Mouse (Mus musculus) myocyte (in vitro differentiated cells): Measurements from ENCODE around the gene Stmnd1. TPM values are rescaled to one million over a fixed set of nuclear protein-coding genes. Genes with fewer than 3 reads are reported as not detected.

Experiments
- H3K27me3 ChIP-seq: one replicate; pipeline ENCODE4 v1.6.1; 2011; ENCODE audit not compliant: control insufficient read depth, insufficient read depth, insufficient read length
- H3K36me3 ChIP-seq: one replicate; pipeline ENCODE4 v1.6.1; 2011; ENCODE audit not compliant: control insufficient read depth, insufficient read depth
- H3K4me2 ChIP-seq: one replicate; pipeline ENCODE4 v1.6.1; 2011; ENCODE audit warnings: low read depth, control low read depth
- H3K4me3 ChIP-seq: one replicate; pipeline ENCODE4 v1.5.1; 2011; ENCODE audit warnings: mild to moderate bottlenecking, control low read depth, moderate library complexity
- H3K79me2 ChIP-seq: one replicate; pipeline ENCODE4 v1.6.1; 2011; ENCODE audit not compliant: control insufficient read depth, insufficient read depth
- H3ac ChIP-seq: one replicate; pipeline ENCODE4 v1.6.1; 2011; ENCODE audit not compliant: control insufficient read depth, insufficient read length
- CEBPB ChIP-seq: IDR thresholded peaks from 2 replicates; pipeline ENCODE4 v1.6.1; 2011; ENCODE audit warnings: mild to moderate bottlenecking, moderate library complexity; ENCODE audit not compliant: poor library complexity, insufficient read depth, severe bottlenecking
- E2F4 ChIP-seq: IDR thresholded peaks from one replicate; pipeline ENCODE4 v1.6.1; 2011; ENCODE audit warnings: mild to moderate bottlenecking, control low read depth, moderate library complexity; ENCODE audit not compliant: insufficient read depth
- MAX ChIP-seq: IDR thresholded peaks from one replicate; pipeline ENCODE4 v1.6.1; 2011; ENCODE audit warnings: low read depth, mild to moderate bottlenecking, control low read depth
- MYOD1 ChIP-seq, 3 experiments: IDR thresholded peaks; one replicate each; pipeline ENCODE4 v1.6.1; 2011; ENCODE audit warnings: control low read depth in 2 of 3, low read depth in 2 of 3, mild to moderate bottlenecking in 2 of 3, moderate library complexity in 1 of 3; ENCODE audit not compliant: insufficient read length in 2 of 3, control insufficient read depth in 1 of 3
- MYOG ChIP-seq, 3 experiments: IDR thresholded peaks; one replicate each; pipeline ENCODE4 v1.6.1; 2011; ENCODE audit warnings: control low read depth in 2 of 3, low read depth in 2 of 3, mild to moderate bottlenecking in 2 of 3; ENCODE audit not compliant: insufficient read length in 2 of 3, control insufficient read depth in 1 of 3, insufficient read depth in 1 of 3
- POLR2A ChIP-seq: IDR thresholded peaks from one replicate; pipeline ENCODE4 v1.6.1; 2011; ENCODE audit warnings: low read depth, mild to moderate bottlenecking, control low read depth, moderate library complexity; ENCODE audit not compliant: insufficient read length
- POLR2AphosphoS2 ChIP-seq: IDR thresholded peaks from one replicate; pipeline ENCODE4 v1.6.1; 2011; ENCODE audit warnings: low read depth, control low read depth; ENCODE audit not compliant: insufficient read length
- REST ChIP-seq: IDR thresholded peaks from one replicate; pipeline ENCODE4 v1.6.1; 2011; ENCODE audit warnings: mild to moderate bottlenecking, control low read depth, moderate library complexity; ENCODE audit not compliant: insufficient read depth, insufficient read length
- SRF ChIP-seq: IDR thresholded peaks from one replicate; pipeline ENCODE4 v1.6.1; 2011; ENCODE audit warnings: low read depth; ENCODE audit not compliant: control insufficient read depth, insufficient read length
- TCF12 ChIP-seq: IDR thresholded peaks from one replicate; pipeline ENCODE4 v1.6.1; 2011; ENCODE audit warnings: mild to moderate bottlenecking, control low read depth; ENCODE audit not compliant: poor library complexity, insufficient read depth, severe bottlenecking
- TCF3 ChIP-seq: IDR thresholded peaks from one replicate; pipeline ENCODE4 v1.6.1; 2011; ENCODE audit warnings: low read depth, control low read depth; ENCODE audit not compliant: insufficient read length
- USF1 ChIP-seq: IDR thresholded peaks from one replicate; pipeline ENCODE4 v1.6.1; 2011; ENCODE audit warnings: low read depth, mild to moderate bottlenecking, control low read depth, moderate library complexity
- polyA plus RNA-seq: library from polyadenylated mRNA; unstranded; fragments of >200 nt; fragmentation: generic; extraction: Trizol; gene quantifications from one replicate; pipeline ENCODE4 v1.2.1, GENCODE M21; 2012; ENCODE audit warnings: missing spikeins

Gene Stmnd1
- polyA plus RNA-seq, 1 experiment = 0.24 TPM

GRCm38 (mm10) chr13:46231514-46232085, 41.9 kb upstream of the Stmnd1 start:
- TF ChIP-seq POLR2AphosphoS2 (no peak), SRF (no peak), MAX (no peak), TCF3 (no peak), CEBPB (no peak), MYOD1 (IDR thresholded peaks at IDR 0.05; ENCODE audit: control insufficient read depth in 1 of 3, insufficient read length in 2 of 3, low read depth in 2 of 3) (no peak), TCF12 (no peak), POLR2A (no peak), USF1 (no peak), E2F4 (no peak), MYOG (IDR thresholded peaks at IDR 0.05; ENCODE audit: control insufficient read depth in 1 of 3, insufficient read depth in 1 of 3, insufficient read length in 2 of 3, low read depth in 2 of 3) (no peak), REST (no peak)
- H3K4me3 ChIP-seq = no peak overlapping the region

GRCm38 (mm10) chr13:46237723-46238349, 35.7 kb upstream of the Stmnd1 start:
- Histone ChIP-seq H3ac (no peak overlapping the region), H3K79me2 (no peaks in the 10 kb centered on the region), H3K27me3 (no peaks in the 10 kb centered on the region), H3K4me3 (no peak overlapping the region), H3K4me2 (no peak overlapping the region), H3K36me3 (no peaks in the 10 kb centered on the region)
- TF ChIP-seq MYOD1 (IDR thresholded peaks at IDR 0.05; ENCODE audit: control insufficient read depth in 1 of 3, insufficient read length in 2 of 3, low read depth in 2 of 3) (no peak), CEBPB (no peak), POLR2A (no peak), USF1 (no peak), MYOG (IDR thresholded peaks at IDR 0.05; ENCODE audit: control insufficient read depth in 1 of 3, insufficient read depth in 1 of 3, insufficient read length in 2 of 3, low read depth in 2 of 3) (no peak)

More at GRCm38 (mm10) chr13:46231514-46232085, 41.9 kb upstream of the Stmnd1 start:
- H3K4me2 ChIP-seq = no peak overlapping the region
- no peaks in the 10 kb centered on the region for H3K36me3 ChIP-seq
- H3ac ChIP-seq = no peak overlapping the region
- H3K27me3 ChIP-seq = no peaks in the 10 kb centered on the region
- no peaks in the 10 kb centered on the region for H3K79me2 ChIP-seq

- no peak overlapping the region for H3ac ChIP-seq
- H3K36me3 ChIP-seq = no peaks in the 10 kb centered on the region
- no peaks in the 10 kb centered on the region for H3K79me2 ChIP-seq
- H3K27me3 ChIP-seq = no peaks in the 10 kb centered on the region
- no peak overlapping the region for H3K4me2 ChIP-seq
- H3K4me3 ChIP-seq = no peak overlapping the region
- TF ChIP-seq MYOG (IDR thresholded peaks at IDR 0.05; ENCODE audit: control insufficient read depth in 1 of 3, insufficient read depth in 1 of 3, insufficient read length in 2 of 3, low read depth in 2 of 3) (no peak), POLR2A (no peak), CEBPB (no peak), MYOD1 (IDR thresholded peaks at IDR 0.05; ENCODE audit: control insufficient read depth in 1 of 3, insufficient read length in 2 of 3, low read depth in 2 of 3) (no peak), REST (no peak)
Observed at GRCm38 (mm10) chr13:46238796-46239195, 34.7 kb upstream of the Stmnd1 start.

GRCm38 (mm10) chr13:46241391-46242188, 31.9 kb upstream of the Stmnd1 start:
- no peaks in the 10 kb centered on the region for H3K36me3 ChIP-seq
- no peak overlapping the region for H3ac ChIP-seq
- H3K4me2 ChIP-seq = no peak overlapping the region
- no peaks in the 10 kb centered on the region for H3K79me2 ChIP-seq
- no peak for TF ChIP-seq USF1
- TF ChIP-seq SRF = no peak
- TF ChIP-seq POLR2AphosphoS2 = no peak
- TF ChIP-seq MAX = no peak
- no peak for TF ChIP-seq MYOD1 (IDR thresholded peaks at IDR 0.05; ENCODE audit: control insufficient read depth in 1 of 3, insufficient read length in 2 of 3, low read depth in 2 of 3)
- TF ChIP-seq MYOG (IDR thresholded peaks at IDR 0.05; ENCODE audit: control insufficient read depth in 1 of 3, insufficient read depth in 1 of 3, insufficient read length in 2 of 3, low read depth in 2 of 3) = no peak
- TF ChIP-seq REST = no peak
- no peak for TF ChIP-seq CEBPB
- no peak for TF ChIP-seq E2F4
- TF ChIP-seq POLR2A = no peak
- no peak for TF ChIP-seq TCF3
- no peak for TF ChIP-seq TCF12
- H3K27me3 ChIP-seq = no peaks in the 10 kb centered on the region
- H3K4me3 ChIP-seq = no peak overlapping the region

- Histone ChIP-seq H3K36me3 (no peaks in the 10 kb centered on the region), H3ac (no peak overlapping the region), H3K4me3 (no peak overlapping the region), H3K79me2 (no peaks in the 10 kb centered on the region), H3K27me3 (no peaks in the 10 kb centered on the region), H3K4me2 (no peak overlapping the region)
- TF ChIP-seq SRF (no peak), TCF3 (no peak), REST (no peak), MYOG (IDR thresholded peaks at IDR 0.05; ENCODE audit: control insufficient read depth in 1 of 3, insufficient read depth in 1 of 3, insufficient read length in 2 of 3, low read depth in 2 of 3) (no peak), USF1 (no peak), POLR2A (no peak)
Observed at GRCm38 (mm10) chr13:46253753-46254152, 19.8 kb upstream of the Stmnd1 start.
